Mouse (Mus musculus) embryonic fibroblast, embryonic 13.5 days (primary cell): ENCODE measurements at regions not wholly inside any gene's neighbourhood (a gene's known extent, or its start where the extent isn't known, plus 50 kb on each side); places are given as distances from the start of the nearest gene placed in this dataset.

Source experiments
- CTCF ChIP-seq: IDR thresholded peaks from 2 replicates; pipeline ENCODE4 v1.5.1; 2011; ENCODE audit warnings: mild to moderate bottlenecking, control low read depth, low read length, moderate library complexity, borderline replicate concordance; ENCODE audit not compliant: insufficient read depth
- POLR2A ChIP-seq: IDR thresholded peaks from 2 replicates; pipeline ENCODE4 v1.6.1; 2011; ENCODE audit warnings: low read depth, mild to moderate bottlenecking, control low read depth, low read length, moderate library complexity

GRCm38 (mm10) chr15:93785846-93786412 lies 190.2 kb upstream of the Prickle1 start:
- TF ChIP-seq CTCF: no peak
- TF ChIP-seq POLR2A: no peak
